Mouse (Mus musculus): ENCODE results near the gene Edem3. TPM values are rescaled to one million over a fixed set of nuclear protein-coding genes. Genes with fewer than 3 reads are reported as not detected.

Gene Edem3
- polyA plus RNA-seq, 1 experiment from 2014 or later, result 18.5 TPM

GRCm38 (mm10) chr1:151754028-151754489 is 1.1 kb upstream of the Edem3 start:
- peaks cover 16% of the 10 kb centered on the region for H3K4me1 ChIP-seq (replicated peaks)
- H3K4me3 ChIP-seq, result peak overlapping the region; percentile 90; the same call in 1 of the 2 replicates
- no peaks in the 10 kb centered on the region for H3K36me3 ChIP-seq
- no peak overlapping the region for H3K27ac ChIP-seq (replicated peaks)
- WGBS, result 74% methylated on average over 10 of the region's 10 CpGs
- ATAC-seq (ENCODE audit: low read depth), result no peak
- H3K27me3 ChIP-seq, result no peaks in the 10 kb centered on the region
- no peaks in the 10 kb centered on the region for H3K9me3 ChIP-seq
- peak overlapping the region; percentile 56 for H3K4me2 ChIP-seq
- no peak overlapping the region for H3K9ac ChIP-seq

- Histone ChIP-seq H3K9me3 (no peaks in the 10 kb centered on the region), H3K27me3 (no peaks in the 10 kb centered on the region), H3K4me2 (peak overlapping the region; percentile 92), H3K9ac (peak overlapping the region; percentile 83), H3K4me3 (peak overlapping the region; percentile 90), H3K27ac (replicated peaks) (peak overlapping the region; percentile 90), H3K4me1 (replicated peaks) (peaks cover 16% of the 10 kb centered on the region), H3K36me3 (peaks cover 7% of the 10 kb centered on the region)
- no peak; the same call in none of the 2 replicates for ATAC-seq (ENCODE audit: low read depth)
- WGBS, result 6% methylated on average over 36 of the region's 36 CpGs
Observed at GRCm38 (mm10) chr1:151755660-151756424, 671 bp downstream of the Edem3 start.

GRCm38 (mm10) chr1:151756425-151756728 is 1.2 kb downstream of the Edem3 start:
- no peak overlapping the region for H3K27ac ChIP-seq (replicated peaks)
- peak overlapping the region; percentile 90 for H3K4me3 ChIP-seq
- no peaks in the 10 kb centered on the region for H3K9me3 ChIP-seq
- H3K27me3 ChIP-seq, result no peaks in the 10 kb centered on the region
- no peak for ATAC-seq (ENCODE audit: low read depth)
- H3K36me3 ChIP-seq, result peaks cover 12% of the 10 kb centered on the region
- H3K9ac ChIP-seq, result peak overlapping the region; percentile 83
- peak overlapping the region; percentile 92 for H3K4me2 ChIP-seq
- peaks cover 16% of the 10 kb centered on the region for H3K4me1 ChIP-seq (replicated peaks)
- WGBS, result 53% methylated on average over 1 of the region's 1 CpGs

GRCm38 (mm10) chr1:151758301-151758700 is 3.1 kb downstream of the Edem3 start:
- Histone ChIP-seq H3K9ac (no peak overlapping the region), H3K36me3 (peaks cover 25% of the 10 kb centered on the region), H3K4me1 (replicated peaks) (peaks cover 16% of the 10 kb centered on the region), H3K27ac (replicated peaks) (no peak overlapping the region), H3K27me3 (no peaks in the 10 kb centered on the region), H3K9me3 (no peaks in the 10 kb centered on the region), H3K4me3 (no peak overlapping the region), H3K4me2 (no peak overlapping the region)
- ATAC-seq (ENCODE audit: low read depth), result no peak
- 88% methylated on average over 6 of the region's 6 CpGs for WGBS

GRCm38 (mm10) chr1:151758991-151759390 is 3.8 kb downstream of the Edem3 start:
- Histone ChIP-seq H3K27ac (replicated peaks) (no peak overlapping the region), H3K27me3 (no peaks in the 10 kb centered on the region), H3K4me1 (replicated peaks) (peaks cover 16% of the 10 kb centered on the region), H3K9me3 (no peaks in the 10 kb centered on the region), H3K4me3 (no peak overlapping the region), H3K4me2 (no peak overlapping the region), H3K9ac (no peak overlapping the region), H3K36me3 (peaks cover 29% of the 10 kb centered on the region)
- 85% methylated on average over 2 of the region's 2 CpGs for WGBS
- no peak for ATAC-seq (ENCODE audit: low read depth)

- H3K9ac ChIP-seq, result no peak overlapping the region
- no peaks in the 10 kb centered on the region for H3K9me3 ChIP-seq
- H3K36me3 ChIP-seq, result peaks cover 29% of the 10 kb centered on the region
- no peaks in the 10 kb centered on the region for H3K27me3 ChIP-seq
- no peak overlapping the region for H3K27ac ChIP-seq (replicated peaks)
- no peak for ATAC-seq (ENCODE audit: low read depth)
- WGBS, result 81% methylated on average over 3 of the region's 3 CpGs
- H3K4me2 ChIP-seq, result no peak overlapping the region
- no peak overlapping the region for H3K4me3 ChIP-seq
- H3K4me1 ChIP-seq (replicated peaks), result no peaks in the 10 kb centered on the region
Observed at GRCm38 (mm10) chr1:151764236-151764635, 9.1 kb downstream of the Edem3 start.

GRCm38 (mm10) chr1:151766166-151766565 is 11.0 kb downstream of the Edem3 start:
- Histone ChIP-seq H3K4me2 (no peak overlapping the region), H3K27ac (replicated peaks) (no peak overlapping the region), H3K4me3 (no peak overlapping the region), H3K27me3 (no peaks in the 10 kb centered on the region), H3K4me1 (replicated peaks) (no peaks in the 10 kb centered on the region), H3K9me3 (no peaks in the 10 kb centered on the region), H3K9ac (no peak overlapping the region), H3K36me3 (peaks cover 25% of the 10 kb centered on the region)
- 81% methylated on average over 2 of the region's 2 CpGs for WGBS
- no peak for ATAC-seq (ENCODE audit: low read depth)

GRCm38 (mm10) chr1:151766976-151767654 is 11.9 kb downstream of the Edem3 start:
- Histone ChIP-seq H3K27ac (replicated peaks) (no peak overlapping the region), H3K4me3 (no peak overlapping the region), H3K4me2 (no peak overlapping the region), H3K27me3 (no peaks in the 10 kb centered on the region), H3K4me1 (replicated peaks) (no peaks in the 10 kb centered on the region), H3K9me3 (no peaks in the 10 kb centered on the region), H3K9ac (no peak overlapping the region), H3K36me3 (peaks cover 25% of the 10 kb centered on the region)
- WGBS, result 88% methylated on average over 3 of the region's 3 CpGs
- ATAC-seq (ENCODE audit: low read depth), result no peak

- Histone ChIP-seq H3K4me2 (no peak overlapping the region), H3K27me3 (no peaks in the 10 kb centered on the region), H3K4me1 (replicated peaks) (no peaks in the 10 kb centered on the region), H3K9ac (no peak overlapping the region), H3K36me3 (peaks cover 15% of the 10 kb centered on the region), H3K4me3 (no peak overlapping the region), H3K9me3 (no peaks in the 10 kb centered on the region), H3K27ac (replicated peaks) (no peak overlapping the region)
- no peak; the same call in 1 of the 2 replicates for ATAC-seq (ENCODE audit: low read depth)
- 68% methylated on average over 3 of the region's 3 CpGs for WGBS
Observed at GRCm38 (mm10) chr1:151769200-151769913, 14.2 kb downstream of the Edem3 start.

GRCm38 (mm10) chr1:151777616-151778015 is 22.4 kb downstream of the Edem3 start:
- 93% methylated on average over 2 of the region's 2 CpGs for WGBS
- Histone ChIP-seq H3K36me3 (peaks cover 58% of the 10 kb centered on the region), H3K27ac (replicated peaks) (no peak overlapping the region)

GRCm38 (mm10) chr1:151778592-151778991 is 23.4 kb downstream of the Edem3 start:
- no peaks in the 10 kb centered on the region for H3K27me3 ChIP-seq
- peaks cover 61% of the 10 kb centered on the region for H3K36me3 ChIP-seq
- no peak for ATAC-seq (ENCODE audit: low read depth)
- no peaks in the 10 kb centered on the region for H3K9me3 ChIP-seq
- 58% methylated on average over 1 of the region's 1 CpGs for whole genome bisulfite sequencing
- no peak overlapping the region for H3K27ac ChIP-seq (replicated peaks)
- H3K4me1 ChIP-seq (replicated peaks), result no peaks in the 10 kb centered on the region
- no peak overlapping the region for H3K4me3 ChIP-seq
- H3K4me2 ChIP-seq, result no peak overlapping the region
- H3K9ac ChIP-seq, result no peak overlapping the region

More at GRCm38 (mm10) chr1:151777616-151778015, 22.4 kb downstream of the Edem3 start:
- Histone ChIP-seq H3K27me3 (no peaks in the 10 kb centered on the region), H3K4me2 (no peak overlapping the region), H3K4me1 (replicated peaks) (no peaks in the 10 kb centered on the region), H3K9me3 (no peaks in the 10 kb centered on the region), H3K9ac (no peak overlapping the region), H3K4me3 (no peak overlapping the region)
- no peak for ATAC-seq (ENCODE audit: low read depth)

GRCm38 (mm10) chr1:151779306-151779705 is 24.1 kb downstream of the Edem3 start:
- Histone ChIP-seq H3K27me3 (no peaks in the 10 kb centered on the region), H3K27ac (replicated peaks) (no peak overlapping the region)
- no peak for ATAC-seq (ENCODE audit: low read depth)

More at GRCm38 (mm10) chr1:151779306-151779705, 24.1 kb downstream of the Edem3 start:
- no peak overlapping the region for H3K4me3 ChIP-seq
- H3K9ac ChIP-seq, result no peak overlapping the region
- H3K9me3 ChIP-seq, result no peaks in the 10 kb centered on the region
- no peak overlapping the region for H3K4me2 ChIP-seq
- H3K4me1 ChIP-seq (replicated peaks), result no peaks in the 10 kb centered on the region
- H3K36me3 ChIP-seq, result peaks cover 58% of the 10 kb centered on the region
- 90% methylated on average over 2 of the region's 2 CpGs for WGBS
